Mouse (Mus musculus): ENCODE results near the gene Vmn2r105.

Vmn2r105 gene

DNA sequence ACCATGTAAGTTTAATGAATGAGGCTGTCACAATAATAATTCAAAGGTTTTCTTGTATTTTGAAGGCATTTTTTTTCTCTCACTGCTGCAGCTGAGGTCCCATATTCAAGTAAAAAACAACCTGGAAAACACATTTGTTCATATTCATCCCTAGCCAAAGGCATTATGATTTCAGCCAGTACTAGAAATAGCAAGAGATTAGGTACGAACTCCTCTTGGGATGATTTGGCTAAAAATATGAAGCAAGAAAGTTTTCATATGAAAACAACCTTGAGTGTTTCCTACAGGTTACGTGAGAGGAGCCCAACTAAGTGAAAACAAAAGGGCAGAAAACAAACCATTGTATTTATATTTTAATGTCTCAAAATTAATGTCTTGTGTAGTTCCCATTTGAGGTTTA lies at the start of gene Vmn2r105:
Gene Vmn2r105 (minus strand): TSS at position 101 of the 400 bp plus-strand sequence.
- DNase-seq (ENCODE audit: low spot score in 2 of 2) = no peak

DNA sequence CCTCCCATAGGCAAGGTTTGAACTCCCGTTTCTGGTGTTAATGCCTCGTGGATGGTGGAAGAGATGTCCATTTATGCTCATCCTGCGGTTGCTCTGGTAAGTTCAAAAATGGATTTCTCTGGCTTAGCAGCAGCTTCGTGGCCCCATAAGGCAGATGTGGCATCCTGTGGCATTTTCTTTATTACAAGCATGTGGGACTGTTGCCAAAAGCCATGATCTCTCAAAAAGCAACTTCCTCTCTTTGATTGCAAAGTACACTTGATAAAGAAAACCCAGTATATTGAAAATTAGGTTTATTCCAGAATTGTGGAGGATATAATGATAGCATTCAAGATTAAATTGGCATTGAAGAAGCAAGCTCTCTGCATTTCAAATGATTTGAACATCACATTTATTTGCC lies 20.7 kb upstream of the Vmn2r105 start:
- DNase-seq (ENCODE audit: low spot score in 2 of 2) = no peak

DNA sequence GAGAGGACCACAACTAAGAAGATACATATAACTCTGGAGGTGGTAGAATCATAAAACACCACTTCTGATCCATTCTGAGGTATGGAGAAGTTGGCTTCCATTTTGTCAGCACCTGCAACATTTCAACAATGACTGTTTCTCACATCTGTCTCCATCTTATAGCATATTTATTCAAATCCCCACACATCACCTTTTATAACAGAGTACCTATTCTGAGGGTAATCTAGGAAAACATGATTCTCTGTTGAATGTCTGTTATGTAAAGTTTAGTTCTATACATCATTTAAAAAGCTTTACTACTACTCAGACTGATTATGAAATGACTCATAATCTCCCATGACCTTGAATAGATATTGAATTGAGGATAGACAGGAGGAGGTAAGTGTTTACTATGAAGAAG lies 51.9 kb downstream of the Vmn2r105 start, which contains the start of gene Fpr-rs6:
Gene Fpr-rs6 (minus strand): TSS at position 101 of the 400 bp plus-strand sequence.
- DNase-seq (ENCODE audit: low spot score in 2 of 2) = no peak
